Mouse (Mus musculus) erythroblast, embryonic 14.5 days (primary cell): ENCODE measurements around the gene 2410004B18Rik.

ENCODE experiments used
- GATA1 ChIP-seq: IDR thresholded peaks from 2 replicates; pipeline ENCODE4 v1.6.1; 2012; ENCODE audit warnings: low read length, inconsistent platforms, mixed read lengths
- TAL1 ChIP-seq: IDR thresholded peaks from 3 replicates; pipeline ENCODE4 v1.6.1; 2012; ENCODE audit warnings: low read length, inconsistent platforms, mixed read lengths

DNA sequence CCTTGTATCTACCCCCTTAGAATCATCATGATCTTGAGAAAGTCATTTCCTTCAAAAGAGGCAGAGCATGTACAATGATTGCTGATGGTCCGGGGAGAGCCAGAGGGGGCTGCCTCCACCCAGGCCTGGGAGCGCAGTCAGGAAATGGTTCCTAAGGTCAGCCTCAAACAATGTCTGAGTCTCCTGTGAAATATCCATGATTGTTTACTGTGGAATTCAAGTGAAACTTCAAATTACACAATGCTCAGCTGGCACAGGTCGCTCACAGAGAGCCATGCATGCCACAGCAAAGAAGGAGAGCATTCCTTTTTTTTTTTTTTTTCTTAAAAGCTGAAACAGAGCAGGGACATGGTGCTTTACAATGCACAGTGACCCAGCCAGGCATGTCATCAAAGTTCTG is 45.4 kb upstream of the 2410004B18Rik start:
- TF ChIP-seq GATA1 (no peak), TAL1 (no peak)
